Mouse (Mus musculus) megakaryocyte, embryonic 14.5 days (primary cell): ENCODE measurements around the gene Git2.

Source experiments
- FLI1 ChIP-seq: IDR thresholded peaks from 2 replicates; pipeline ENCODE4 v1.6.1; 2012; ENCODE audit warnings: low read length, inconsistent platforms, mixed read lengths
- GATA1 ChIP-seq: IDR thresholded peaks from 3 replicates; pipeline ENCODE4 v1.6.1; 2012; ENCODE audit warnings: mixed read lengths, low read length, inconsistent platforms, borderline replicate concordance

DNA sequence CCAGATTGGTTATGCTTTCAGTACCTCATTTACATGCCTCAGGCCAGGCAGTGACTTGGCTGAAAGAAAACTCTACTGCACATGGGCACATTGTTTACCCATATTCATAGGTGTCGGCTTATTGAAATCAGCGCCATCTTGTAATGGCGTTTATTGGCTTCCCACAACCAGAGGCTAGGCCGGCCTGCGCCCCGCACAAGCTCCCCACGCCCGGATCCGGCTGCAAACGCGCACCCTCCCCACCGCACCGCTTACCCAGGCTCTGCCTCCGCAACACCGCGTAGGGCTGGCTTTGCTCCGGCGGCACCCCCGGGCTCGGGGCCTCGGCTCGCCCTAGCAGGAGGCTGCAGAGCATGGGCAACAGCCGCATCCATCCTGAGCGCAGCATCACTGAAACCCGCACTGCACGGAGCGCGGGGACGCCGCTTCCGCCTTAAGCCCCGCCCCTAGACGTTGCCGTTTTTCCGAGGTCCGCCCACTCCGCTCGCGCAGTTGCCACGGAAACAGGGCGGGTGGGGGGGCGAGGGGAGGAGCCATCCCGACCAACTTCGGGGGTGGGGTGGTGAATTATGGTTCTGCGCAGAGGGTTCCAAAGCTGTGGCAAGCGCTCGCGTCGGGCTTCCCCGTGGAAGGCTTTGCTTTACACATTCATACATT lies 38.3 kb upstream of the Git2 start:
- no peak for TF ChIP-seq GATA1
- no peak for TF ChIP-seq FLI1
